Mouse (Mus musculus) brain, embryonic 14.5 days (tissue): ENCODE results near the gene Ccdc7a. TPM values are rescaled to one million over a fixed set of nuclear protein-coding genes. Genes with fewer than 3 reads are reported as not detected.
A peak's percentile ranks its signal among the peaks of the same experiment; 100 is the strongest.
"Not testable (repeated sequence)": the region's sequence is repeated elsewhere in the genome, so short reads cannot be mapped to it uniquely, and the experiment has no call there.

Source experiments
- DNase-seq: peaks from one replicate; pipeline ENCODE4 v3.0.0-alpha.2; 2011; ENCODE audit warnings: low read depth
- CTCF ChIP-seq: fragments of 200-500 bp; IDR thresholded peaks from 2 replicates; pipeline ENCODE4 v1.5.1; 2012; ENCODE audit warnings: inconsistent platforms, mild to moderate bottlenecking, moderate library complexity, borderline replicate concordance; ENCODE audit not compliant: insufficient read depth, insufficient read length; ENCODE audit errors: extremely low read depth
- POLR2A ChIP-seq: fragments of 200-500 bp; IDR thresholded peaks from 2 replicates; pipeline ENCODE4 v1.6.1; 2012; ENCODE audit warnings: mild to moderate bottlenecking, inconsistent platforms, borderline replicate concordance; ENCODE audit not compliant: poor library complexity, insufficient read depth, insufficient read length, severe bottlenecking; ENCODE audit errors: extremely low read depth
- polyA plus RNA-seq: library from polyadenylated mRNA; depleted of rRNA; stranded (reverse); fragments of >200 nt; gene quantifications from 2 replicates; pipeline ENCODE4 v1.2.3, GENCODE M21; 2012; rRNA removed

The Ccdc7a gene
- not detected in 2 replicates for polyA plus RNA-seq

DNA sequence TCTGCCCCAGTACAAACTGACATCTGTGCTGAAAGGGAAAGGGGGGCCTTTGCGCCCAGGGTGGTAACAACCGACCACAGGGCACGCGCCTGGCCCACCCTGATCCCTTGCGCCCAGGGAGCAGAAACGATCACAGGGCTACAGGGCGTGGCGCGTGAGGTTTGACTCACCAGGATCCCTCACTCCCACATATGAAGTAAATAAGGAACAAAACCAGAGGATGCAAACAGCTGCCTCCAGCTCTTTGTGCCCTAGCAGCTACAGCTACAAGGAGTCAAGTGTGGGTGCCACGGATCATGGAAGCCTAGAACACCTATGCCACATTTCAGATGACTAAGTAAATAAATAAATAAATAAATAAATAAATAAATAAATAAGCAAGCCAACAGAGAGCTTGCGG lies at the start of gene Ccdc7a:
TSS of gene Ccdc7a (minus strand) at position 101 of the 400 bp plus-strand sequence.
- not testable (repeated sequence) for DNase-seq

GRCm38 (mm10) chr8:129066834-129067233 lies 1.5 kb upstream of the Ccdc7a start, which contains the start of gene Ccdc7b:
Gene Ccdc7b (plus strand): TSS chr8:129067134.
- DNase-seq = not testable (repeated sequence)

DNA sequence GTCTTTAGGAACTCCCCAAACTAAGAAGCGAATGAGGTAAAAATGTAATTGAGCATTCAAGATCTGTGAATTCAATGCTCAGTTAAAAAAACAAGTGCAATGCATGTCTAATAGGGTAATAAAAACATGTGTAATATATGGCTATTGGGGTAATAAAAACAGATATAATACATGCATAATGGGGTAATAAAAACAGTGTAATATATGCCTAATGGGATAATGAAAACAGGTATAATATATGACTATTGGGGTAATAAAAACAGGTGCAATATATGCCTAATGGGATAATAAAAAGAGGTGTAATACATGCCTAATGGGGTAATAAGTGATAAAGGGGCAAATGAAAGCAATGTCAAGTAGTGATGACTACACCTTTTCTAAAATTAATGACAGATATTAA lies 73.9 kb downstream of the Ccdc7a start:
- no peak for DNase-seq
- no peak for TF ChIP-seq CTCF
- TF ChIP-seq POLR2A = no peak

GRCm38 (mm10) chr8:128948941-128949340 lies 116.4 kb downstream of the Ccdc7a start:
- DNase-seq = peak; percentile 4

GRCm38 (mm10) chr8:128941022-128941641 lies 124.2 kb downstream of the Ccdc7a start:
- peak; percentile 25 for DNase-seq

DNA sequence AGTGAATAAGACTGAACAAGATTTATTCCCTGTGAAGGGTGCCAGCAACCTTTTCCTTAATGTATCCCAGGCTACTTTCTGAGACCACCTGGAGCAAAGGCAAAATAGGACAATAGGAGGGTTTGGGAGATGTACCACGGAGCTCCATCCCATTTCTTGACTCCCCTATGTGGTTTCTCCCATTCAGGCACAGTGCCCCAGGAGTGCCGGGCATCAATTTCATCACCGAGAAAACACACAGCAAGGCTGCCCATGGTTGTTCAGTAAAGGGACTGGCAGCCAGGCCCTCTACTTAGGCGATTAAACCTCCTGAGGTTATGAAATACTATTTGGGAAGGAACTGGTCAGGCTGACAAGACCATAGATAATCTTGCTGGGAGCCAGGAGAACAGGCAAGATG lies 131.9 kb downstream of the Ccdc7a start:
- TF ChIP-seq POLR2A (no peak), CTCF (no peak)

DNA sequence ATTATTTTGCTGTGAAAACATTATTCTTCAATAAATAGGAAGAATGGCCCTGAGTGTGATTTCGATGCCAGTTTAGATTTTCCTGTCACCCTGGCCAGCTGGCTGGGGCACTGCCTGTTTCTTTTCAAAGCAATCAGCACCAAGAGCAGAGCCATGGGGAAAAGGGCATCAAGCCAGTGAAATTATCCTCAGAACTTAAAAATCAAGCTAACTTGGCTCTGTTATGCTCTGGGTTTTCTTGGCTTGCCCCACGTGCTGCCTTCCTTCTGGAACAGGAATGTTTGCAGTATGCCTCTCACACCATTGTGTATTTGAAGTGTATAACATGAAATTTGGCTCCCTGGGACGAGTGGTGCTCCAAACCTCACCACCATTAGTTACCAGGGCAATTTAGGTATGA lies 182.6 kb downstream of the Ccdc7a start:
- DNase-seq = peak; percentile 73
- no peak for TF ChIP-seq POLR2A
- TF ChIP-seq CTCF = no peak

More for the DNA sequence above, 131.9 kb downstream of the Ccdc7a start:
- no peak for DNase-seq

DNA sequence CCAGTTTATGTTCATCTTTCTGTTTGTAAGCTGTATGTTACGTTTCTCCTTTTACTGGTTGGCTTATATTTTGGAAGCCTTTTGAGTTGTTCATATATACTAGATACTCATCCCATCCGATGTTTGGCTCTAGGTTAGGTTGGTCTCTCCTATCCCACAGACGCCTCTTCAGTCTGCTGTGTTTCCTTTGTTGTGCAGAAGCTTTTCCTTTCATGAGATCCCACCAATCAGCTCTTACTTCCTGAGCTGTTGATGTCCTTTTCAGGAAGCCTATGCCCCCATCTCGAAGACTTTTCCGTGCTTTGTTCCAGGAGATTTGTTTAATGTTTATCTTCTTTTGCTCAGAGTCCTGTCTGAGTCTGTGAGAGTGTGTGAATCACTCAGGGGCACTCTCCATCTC lies 221.6 kb downstream of the Ccdc7a start:
- TF ChIP-seq CTCF (no peak), POLR2A (no peak)
- DNase-seq = no peak

DNA sequence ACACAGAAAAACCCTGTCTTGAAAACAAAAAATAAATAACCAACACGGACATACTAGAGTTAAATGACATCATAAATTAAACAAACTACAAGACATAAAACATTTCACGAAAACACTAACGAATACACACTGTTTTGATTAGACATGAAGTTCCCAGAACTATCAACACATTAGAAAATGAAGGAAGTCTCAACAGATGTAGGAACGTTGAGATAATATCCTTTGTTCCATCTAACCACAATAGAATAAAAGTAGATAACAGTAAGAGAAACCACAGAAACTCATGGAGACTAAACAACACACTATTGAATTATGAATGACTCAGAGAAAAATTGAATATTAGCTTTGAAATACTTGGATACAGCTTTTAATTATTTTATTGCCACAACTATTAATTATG lies 252.8 kb downstream of the Ccdc7a start:
- no peak for DNase-seq
- TF ChIP-seq CTCF = no peak
- no peak for TF ChIP-seq POLR2A

DNA sequence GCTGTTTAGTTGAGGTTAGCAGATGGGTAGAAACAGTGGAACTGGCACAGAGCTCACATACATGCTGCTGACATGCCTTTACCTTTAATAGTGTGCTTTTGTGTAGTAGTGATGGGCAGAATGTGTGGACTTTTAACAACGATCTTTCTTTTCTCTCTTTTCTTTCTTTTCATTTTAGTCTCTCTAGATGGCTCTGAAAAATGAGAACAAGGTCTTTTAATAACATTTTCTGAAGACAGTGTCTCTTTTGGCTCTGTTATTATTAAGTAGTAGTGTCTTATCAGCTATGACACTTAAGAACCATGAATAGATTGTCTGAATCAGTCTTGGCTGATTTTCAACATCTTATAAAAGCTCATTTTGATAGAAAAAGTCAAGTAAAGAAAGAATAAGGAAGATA lies 266.7 kb downstream of the Ccdc7a start, which contains the start of gene Gm3952:
TSS of gene Gm3952 (minus strand) at position 101 of the 400 bp plus-strand sequence.
- TF ChIP-seq CTCF = no peak
- TF ChIP-seq POLR2A = no peak
- no peak for DNase-seq

GRCm38 (mm10) chr8:128735692-128736091 lies 329.6 kb downstream of the Ccdc7a start:
- no peak for DNase-seq
- no peak for TF ChIP-seq CTCF
- TF ChIP-seq POLR2A = no peak

DNA sequence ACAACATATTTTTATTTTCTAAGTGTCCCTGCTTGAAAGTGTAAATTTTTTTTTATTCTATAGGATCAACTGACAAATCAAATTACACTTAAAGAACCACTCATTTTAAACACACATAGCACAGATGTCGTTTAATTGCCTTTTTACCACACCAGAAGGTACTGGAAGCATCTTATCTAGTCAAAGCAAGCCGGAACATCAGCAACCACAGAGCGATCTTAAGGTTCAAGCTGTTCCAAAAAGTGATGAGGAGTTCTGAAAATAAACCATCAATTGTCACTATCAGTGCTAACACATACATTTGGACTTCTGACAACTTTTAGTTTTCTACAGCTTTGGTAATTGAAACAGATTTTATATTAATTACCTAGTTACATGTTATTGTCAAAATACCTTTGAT lies 331.2 kb downstream of the Ccdc7a start:
- DNase-seq = no peak
- TF ChIP-seq POLR2A (no peak), CTCF (no peak)

DNA sequence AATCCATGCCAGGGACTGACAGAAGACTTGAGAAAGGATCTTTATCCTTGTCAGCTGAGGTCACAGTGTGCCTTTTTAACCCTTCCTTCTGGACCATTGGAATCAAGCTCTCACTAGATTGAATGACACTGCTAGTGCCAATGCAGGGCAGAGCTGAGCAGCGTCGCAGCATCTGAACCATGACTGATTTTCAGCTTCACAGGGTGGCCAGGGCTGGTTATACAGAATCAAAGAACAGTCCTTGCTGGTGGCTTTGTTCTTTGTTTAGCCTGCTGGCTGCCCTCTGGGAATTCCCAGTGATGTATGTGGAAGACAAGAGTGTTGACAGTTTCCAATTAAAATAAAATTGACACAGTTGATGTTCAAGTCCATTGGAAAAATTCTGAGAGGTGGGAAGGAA lies 333.1 kb downstream of the Ccdc7a start:
- TF ChIP-seq POLR2A = no peak
- DNase-seq = peak; percentile 64
